22 mouse cellular contexts compared by ENCODE assay signal in genomic region chr4:124442491-124443129, GRCm38 (mm10).
DNase-seq lines count a peak whose midpoint lies in the region; ATAC-seq and TF ChIP-seq lines count a peak whose summit lies in the region.
"Had no signal": no experiment of that assay in that cellular context is flagged by ENCODE, and none has a peak within 500 bp of the region (broad histone marks: within the 10 kb centered on the region; RNA-seq: fewer than 3 reads in every experiment).

No protein-coding gene starts in this region.

- H3K27ac ChIP-seq in forebrain, embryonic 10.5 days: peak overlapping the region; percentile 65
- no peak overlapping the region for H3K27ac ChIP-seq in forebrain, embryonic 13.5 days
- peak overlapping the region; percentile 70 for H3K27ac ChIP-seq in hindbrain, embryonic 10.5 days
- no peak overlapping the region for H3K27ac ChIP-seq in hindbrain, postnatal 0 days
- peak overlapping the region; percentile 63 for H3K27ac ChIP-seq in midbrain, embryonic 11.5 days (ENCODE audit: low read depth, low read length)
- H3K27ac ChIP-seq in midbrain, embryonic 15.5 days: no peak overlapping the region
- H3K27ac ChIP-seq: embryonic facial prominence, embryonic 12.5 days; macrophage; neural tube, embryonic 15.5 days; stomach, embryonic 15.5 days had no signal

- DNase-seq in forebrain, embryonic 10.5 days (ENCODE audit: extremely low spot score, low spot score): no peak
- no peak for DNase-seq in hindbrain, embryonic 10.5 days (ENCODE audit: low spot score)
- no peak for DNase-seq in hindbrain, postnatal 0 days (ENCODE audit: low spot score)
- peak; percentile 92 for DNase-seq in midbrain, embryonic 11.5 days (ENCODE audit: low spot score, missing footprints)
- DNase-seq in right cerebral cortex, postnatal 14 days: no peak
- DNase-seq: adrenal gland, postnatal 10 days; cerebellum, adult 18-20 months; cerebellum, postnatal 14 days; heart, postnatal 10 days; kidney, postnatal 36 days; layer of hippocampus, postnatal 36 days; right cerebral cortex, adult 18-20 months; thymus, postnatal 36 days had no signal

- H3K27me3 ChIP-seq in forebrain, embryonic 10.5 days (ENCODE audit: poor library complexity, severe bottlenecking): peaks cover 92% of the 10 kb centered on the region
- H3K27me3 ChIP-seq in forebrain, embryonic 13.5 days: peaks cover 61% of the 10 kb centered on the region
- H3K27me3 ChIP-seq in hindbrain, embryonic 10.5 days (ENCODE audit: insufficient read depth, poor library complexity, severe bottlenecking): peaks cover 96% of the 10 kb centered on the region
- H3K27me3 ChIP-seq in hindbrain, postnatal 0 days (ENCODE audit: insufficient read depth, low read length): peaks cover 26% of the 10 kb centered on the region
- peaks cover 35% of the 10 kb centered on the region for H3K27me3 ChIP-seq in midbrain, embryonic 11.5 days (ENCODE audit: control insufficient read depth, insufficient read depth, low read length)
- H3K27me3 ChIP-seq in midbrain, embryonic 15.5 days (replicated peaks): 0 out of 2 replicates have a peak, but pooled peaks cover 7% of the 10 kb centered on the region

- H3K4me1 ChIP-seq in forebrain, embryonic 10.5 days: peaks cover 37% of the 10 kb centered on the region
- peaks cover 37% of the 10 kb centered on the region for H3K4me1 ChIP-seq in forebrain, embryonic 13.5 days
- H3K4me1 ChIP-seq in hindbrain, embryonic 10.5 days (replicated peaks): peaks cover 38% of the 10 kb centered on the region
- peaks cover 3% of the 10 kb centered on the region; the same call in 1 of the 2 replicates for H3K4me1 ChIP-seq in hindbrain, postnatal 0 days (ENCODE audit: insufficient read depth, low read length)
- peaks cover 32% of the 10 kb centered on the region for H3K4me1 ChIP-seq in midbrain, embryonic 11.5 days (ENCODE audit: control insufficient read depth, insufficient read depth, low read length)
- H3K4me1 ChIP-seq in midbrain, embryonic 15.5 days: peaks cover 33% of the 10 kb centered on the region

- H3K4me3 ChIP-seq in forebrain, embryonic 10.5 days: no peak overlapping the region; the same call in 1 of the 2 replicates
- H3K4me3 ChIP-seq in forebrain, embryonic 13.5 days: no peak overlapping the region
- no peak overlapping the region for H3K4me3 ChIP-seq in hindbrain, embryonic 10.5 days
- H3K4me3 ChIP-seq in hindbrain, postnatal 0 days (ENCODE audit: low read length): no peak overlapping the region
- no peak overlapping the region for H3K4me3 ChIP-seq in midbrain, embryonic 11.5 days (ENCODE audit: low read depth, low read length)
- no peak overlapping the region for H3K4me3 ChIP-seq in midbrain, embryonic 15.5 days
- H3K4me3 ChIP-seq: embryonic facial prominence, embryonic 12.5 days; neural tube, embryonic 15.5 days; stomach, embryonic 15.5 days had no signal

- ATAC-seq in forebrain, embryonic 13.5 days: no peak
- ATAC-seq in hindbrain, postnatal 0 days: no peak
- peak; percentile 0; the same call in 1 of the 2 replicates for ATAC-seq in midbrain, embryonic 11.5 days (ENCODE audit: low FRiP score)
- ATAC-seq in midbrain, embryonic 15.5 days (replicated peaks): no peak
- ATAC-seq: intestine, postnatal 0 days; lung, postnatal 0 days had no signal

- H3K9ac ChIP-seq in forebrain, embryonic 13.5 days: no peak overlapping the region
- H3K9ac ChIP-seq in hindbrain, postnatal 0 days (replicated peaks; ENCODE audit: low read length): no peak overlapping the region
- peak overlapping the region; percentile 33; the same call in 1 of the 2 replicates for H3K9ac ChIP-seq in midbrain, embryonic 11.5 days (ENCODE audit: low read length)
- H3K9ac ChIP-seq in midbrain, embryonic 15.5 days: no peak overlapping the region
- H3K9ac ChIP-seq: embryonic facial prominence, embryonic 12.5 days; neural tube, embryonic 15.5 days; stomach, embryonic 15.5 days had no signal

- no peaks in the 10 kb centered on the region for H3K9me3 ChIP-seq in forebrain, embryonic 10.5 days
- no peaks in the 10 kb centered on the region for H3K9me3 ChIP-seq in forebrain, embryonic 13.5 days (replicated peaks)
- no peaks in the 10 kb centered on the region for H3K9me3 ChIP-seq in hindbrain, embryonic 10.5 days
- H3K9me3 ChIP-seq in hindbrain, postnatal 0 days (ENCODE audit: low read length): no peaks in the 10 kb centered on the region
- H3K9me3 ChIP-seq in midbrain, embryonic 11.5 days (ENCODE audit: control insufficient read depth, low read length): no peaks in the 10 kb centered on the region
- no peaks in the 10 kb centered on the region for H3K9me3 ChIP-seq in midbrain, embryonic 15.5 days
- H3K9me3 ChIP-seq: embryonic facial prominence, embryonic 12.5 days; neural tube, embryonic 15.5 days; stomach, embryonic 15.5 days had no signal

- no peak for TF ChIP-seq CTCF in hindbrain, postnatal 0 days (IDR thresholded peaks at IDR 0.05; ENCODE audit: low read depth)

- H3K36me3 ChIP-seq in forebrain, embryonic 10.5 days (replicated peaks): no peaks in the 10 kb centered on the region
- no peaks in the 10 kb centered on the region for H3K36me3 ChIP-seq in forebrain, embryonic 13.5 days (ENCODE audit: poor library complexity, severe bottlenecking)
- H3K36me3 ChIP-seq in hindbrain, embryonic 10.5 days: no peaks in the 10 kb centered on the region
- H3K36me3 ChIP-seq in hindbrain, postnatal 0 days (ENCODE audit: insufficient read depth, low read length): no peaks in the 10 kb centered on the region
- H3K36me3 ChIP-seq in midbrain, embryonic 11.5 days (ENCODE audit: control insufficient read depth, insufficient read depth, low read length): no peaks in the 10 kb centered on the region
- no peaks in the 10 kb centered on the region for H3K36me3 ChIP-seq in midbrain, embryonic 15.5 days (replicated peaks)
- H3K36me3 ChIP-seq: embryonic facial prominence, embryonic 12.5 days; neural tube, embryonic 15.5 days; stomach, embryonic 15.5 days had no signal

- H3K4me2 ChIP-seq in forebrain, embryonic 13.5 days: no peak overlapping the region
- H3K4me2 ChIP-seq in hindbrain, postnatal 0 days (ENCODE audit: low read depth, low read length): no peak overlapping the region
- no peak overlapping the region for H3K4me2 ChIP-seq in midbrain, embryonic 11.5 days
- H3K4me2 ChIP-seq in midbrain, embryonic 15.5 days: no peak overlapping the region
- H3K4me2 ChIP-seq: heart, embryonic 11.5 days; stomach, embryonic 15.5 days had no signal

- 3% methylated on average over 10 of the region's 10 CpGs for WGBS in forebrain, embryonic 10.5 days
- 5% methylated on average over 10 of the region's 10 CpGs for WGBS in forebrain, embryonic 13.5 days
- WGBS in hindbrain, embryonic 10.5 days: 6% methylated on average over 10 of the region's 10 CpGs
- 23% methylated on average over 10 of the region's 10 CpGs for WGBS in hindbrain, postnatal 0 days
- WGBS in midbrain, embryonic 11.5 days: 1% methylated on average over 10 of the region's 10 CpGs
- WGBS in midbrain, embryonic 15.5 days: 6% methylated on average over 10 of the region's 10 CpGs

Comparison
In these comparisons a context has a peak if more than half of its experiments do, and no peak if none do; other contexts are left out.
1. H3K27ac ChIP-seq: peak in forebrain, embryonic 10.5 days (single experiment), hindbrain, embryonic 10.5 days (single experiment) and midbrain, embryonic 11.5 days (single experiment); none in forebrain, embryonic 13.5 days (single experiment), hindbrain, postnatal 0 days (single experiment) and midbrain, embryonic 15.5 days (single experiment).